ENCODE assay signal across 21 mouse cellular contexts in genomic region chr17:84136217-84136616, GRCm38 (mm10). TPM values are rescaled to one million over a fixed set of nuclear protein-coding genes. Genes with fewer than 3 reads are reported as not detected.
DNase-seq lines count a peak whose midpoint lies in the region; ATAC-seq lines count a peak whose summit lies in the region.
"Had no signal": no experiment of that assay in that cellular context is flagged by ENCODE, and none has a peak within 500 bp of the region (broad histone marks: within the 10 kb centered on the region; RNA-seq: fewer than 3 reads in every experiment).

No protein-coding gene starts in this region.

- no peak for DNase-seq in kidney, postnatal 14 days
- DNase-seq in liver, embryonic 13.5 days = no peak
- DNase-seq in frontal cortex, adult 2 months (ENCODE audit: extremely low spot score in 1 of 2, low spot score in 1 of 2) = no peak
- DNase-seq in thymus, postnatal 25 days = no peak
- DNase-seq: adrenal gland, postnatal 36 days; cerebellum, adult 11-12 months; cerebellum, postnatal 25 days; gastrocnemius, postnatal 25 days; heart, adult 2 months; lung, postnatal 10 days; thymus, postnatal 14 days had no signal

- WGBS in kidney, embryonic 15.5 days = 86% methylated on average over 4 of the region's 4 CpGs
- WGBS in intestine, embryonic 15.5 days = 48% methylated on average over 4 of the region's 4 CpGs
- WGBS in liver, embryonic 13.5 days (ENCODE audit: insufficient replicate concordance) = 75% methylated on average over 4 of the region's 4 CpGs
- 81% methylated on average over 4 of the region's 4 CpGs for WGBS in stomach, embryonic 15.5 days

- no peak for ATAC-seq in kidney, embryonic 15.5 days (replicated peaks; ENCODE audit: low FRiP score)
- ATAC-seq in intestine, embryonic 15.5 days = peak; percentile 24
- no peak for ATAC-seq in liver, embryonic 13.5 days (ENCODE audit: low read depth)
- no peak for ATAC-seq in stomach, embryonic 15.5 days (ENCODE audit: insufficient read depth, low FRiP score, low read depth)
- ATAC-seq: forebrain, embryonic 14.5 days; midbrain, embryonic 13.5 days had no signal

- H3K4me1 ChIP-seq in kidney, embryonic 15.5 days = peaks cover 56% of the 10 kb centered on the region
- H3K4me1 ChIP-seq in intestine, embryonic 15.5 days (replicated peaks) = peaks cover 44% of the 10 kb centered on the region
- peaks cover 78% of the 10 kb centered on the region for H3K4me1 ChIP-seq in liver, embryonic 13.5 days (replicated peaks)
- H3K4me1 ChIP-seq in stomach, embryonic 15.5 days = peaks cover 25% of the 10 kb centered on the region
- H3K4me1 ChIP-seq: midbrain, embryonic 13.5 days had no signal

- H3K4me3 ChIP-seq in kidney, embryonic 15.5 days (replicated peaks) = no peak overlapping the region
- H3K4me3 ChIP-seq in intestine, embryonic 15.5 days (replicated peaks) = no peak overlapping the region
- H3K4me3 ChIP-seq in liver, embryonic 13.5 days (replicated peaks) = no peak overlapping the region
- H3K4me3 ChIP-seq in stomach, embryonic 15.5 days (replicated peaks) = no peak overlapping the region
- H3K4me3 ChIP-seq: heart, adult 2 months; heart, embryonic 15.5 days; layer of hippocampus, adult 2 months; limb, embryonic 15.5 days; midbrain, embryonic 13.5 days; neural tube, embryonic 13.5 days had no signal

- H3K27ac ChIP-seq in kidney, embryonic 15.5 days = 0 out of 2 replicates have a peak overlapping the region, but pooled peaks have one; percentile 22
- peak overlapping the region; percentile 88 for H3K27ac ChIP-seq in intestine, embryonic 15.5 days
- H3K27ac ChIP-seq in liver, embryonic 13.5 days = peak overlapping the region; percentile 66
- H3K27ac ChIP-seq in stomach, embryonic 15.5 days = peak overlapping the region; percentile 55
- H3K27ac ChIP-seq: heart, adult 2 months; heart, embryonic 15.5 days; layer of hippocampus, adult 2 months; limb, embryonic 15.5 days; midbrain, embryonic 13.5 days; neural tube, embryonic 13.5 days had no signal

- 0 out of 2 replicates have a peak overlapping the region, but pooled peaks have one; percentile 10 for H3K9ac ChIP-seq in kidney, embryonic 15.5 days
- peak overlapping the region; percentile 6; the same call in 1 of the 2 replicates for H3K9ac ChIP-seq in intestine, embryonic 15.5 days
- peak overlapping the region; percentile 15; the same call in 1 of the 2 replicates for H3K9ac ChIP-seq in liver, embryonic 13.5 days
- no peak overlapping the region for H3K9ac ChIP-seq in stomach, embryonic 15.5 days
- H3K9ac ChIP-seq: heart, embryonic 15.5 days; limb, embryonic 15.5 days; midbrain, embryonic 13.5 days; neural tube, embryonic 13.5 days had no signal

- H3K4me2 ChIP-seq in kidney, embryonic 15.5 days = no peak overlapping the region
- H3K4me2 ChIP-seq in intestine, embryonic 15.5 days (replicated peaks) = peak overlapping the region; percentile 41
- peak overlapping the region; percentile 36 for H3K4me2 ChIP-seq in liver, embryonic 13.5 days
- H3K4me2 ChIP-seq in stomach, embryonic 15.5 days = no peak overlapping the region
- H3K4me2 ChIP-seq: limb, embryonic 15.5 days; midbrain, embryonic 13.5 days; neural tube, embryonic 13.5 days had no signal

- no peaks in the 10 kb centered on the region for H3K27me3 ChIP-seq in kidney, embryonic 15.5 days
- H3K27me3 ChIP-seq in intestine, embryonic 15.5 days (replicated peaks) = no peaks in the 10 kb centered on the region
- no peaks in the 10 kb centered on the region for H3K27me3 ChIP-seq in liver, embryonic 13.5 days
- no peaks in the 10 kb centered on the region for H3K27me3 ChIP-seq in stomach, embryonic 15.5 days (replicated peaks)
- H3K27me3 ChIP-seq: CH12.LX; heart, embryonic 15.5 days; limb, embryonic 15.5 days; midbrain, embryonic 13.5 days; neural tube, embryonic 13.5 days had no signal

- H3K36me3 ChIP-seq in kidney, embryonic 15.5 days = no peaks in the 10 kb centered on the region
- no peaks in the 10 kb centered on the region for H3K36me3 ChIP-seq in intestine, embryonic 15.5 days
- H3K36me3 ChIP-seq in liver, embryonic 13.5 days = no peaks in the 10 kb centered on the region
- H3K36me3 ChIP-seq in stomach, embryonic 15.5 days = no peaks in the 10 kb centered on the region
- H3K36me3 ChIP-seq: heart, embryonic 15.5 days; limb, embryonic 15.5 days; midbrain, embryonic 13.5 days; neural tube, embryonic 13.5 days had no signal

- H3K9me3 ChIP-seq in kidney, embryonic 15.5 days (replicated peaks) = no peaks in the 10 kb centered on the region
- H3K9me3 ChIP-seq in intestine, embryonic 15.5 days = no peaks in the 10 kb centered on the region
- H3K9me3 ChIP-seq in liver, embryonic 13.5 days (replicated peaks) = no peaks in the 10 kb centered on the region
- no peaks in the 10 kb centered on the region for H3K9me3 ChIP-seq in stomach, embryonic 15.5 days
- H3K9me3 ChIP-seq: heart, embryonic 15.5 days; limb, embryonic 15.5 days; midbrain, embryonic 13.5 days; neural tube, embryonic 13.5 days had no signal

RNA-seq across cellular contexts. Expression of gene Zfp36l2, which starts 51.5 kb away (rescaled TPM):
- 13.7 and 14.7 TPM in 2 replicates for polyA plus RNA-seq in kidney, embryonic 15.5 days (2015; fragmentation: Nextera tagmentation; extraction: Ambion mirVana)
- polyA plus RNA-seq in intestine, embryonic 15.5 days (2015; fragmentation: Nextera tagmentation; extraction: Ambion mirVana) = 23.2 and 29.7 TPM in 2 replicates
- 8.9 and 10.0 TPM in 2 replicates for polyA plus RNA-seq in liver, embryonic 13.5 days (2015; fragmentation: Nextera tagmentation; extraction: Ambion mirVana)
- polyA plus RNA-seq in stomach, embryonic 15.5 days (2015; fragmentation: Nextera tagmentation; extraction: Ambion mirVana) = 24.6 and 25.7 TPM in 2 replicates
- polyA plus RNA-seq in frontal cortex, adult 2 months (2012; rRNA removed) = 21.4 and 24.3 TPM in 2 replicates

Comparison
In these comparisons a context has a peak if more than half of its experiments do, and no peak if none do; other contexts are left out.
1. H3K27ac ChIP-seq: peak in every context shown above with its lines; median percentile 88 in intestine, embryonic 15.5 days; 66 in liver, embryonic 13.5 days; 55 in stomach, embryonic 15.5 days; 22 in kidney, embryonic 15.5 days.
2. H3K4me2 ChIP-seq: peak in intestine, embryonic 15.5 days (single experiment) and liver, embryonic 13.5 days (single experiment); none in kidney, embryonic 15.5 days (single experiment) and stomach, embryonic 15.5 days (single experiment).